Mouse (Mus musculus): Measurements from ENCODE around the gene Grm8. TPM values are rescaled to one million over a fixed set of nuclear protein-coding genes. Genes with fewer than 3 reads are reported as not detected.
A peak's percentile ranks its signal among the peaks of the same experiment; 100 is the strongest.
"Not testable (repeated sequence)": the region's sequence is repeated elsewhere in the genome, so short reads cannot be mapped to it uniquely, and the experiment has no call there.

Grm8 gene
- total RNA-seq, 2 experiments from 2014 or later: 0.21 to 0.43 TPM

GRCm38 (mm10) chr6:27887922-27888321, 247.1 kb downstream of the Grm8 start:
- DNase-seq (ENCODE audit: low spot score): no peak

GRCm38 (mm10) chr6:27885786-27886185, 249.2 kb downstream of the Grm8 start:
- DNase-seq (ENCODE audit: low spot score): no peak

GRCm38 (mm10) chr6:27849644-27850043, 285.3 kb downstream of the Grm8 start:
- DNase-seq (ENCODE audit: low spot score): no peak

GRCm38 (mm10) chr6:27836159-27836558, 298.8 kb downstream of the Grm8 start:
- no peak for DNase-seq (ENCODE audit: low spot score)

- not testable (repeated sequence) for DNase-seq (ENCODE audit: low spot score)
Observed at GRCm38 (mm10) chr6:27819735-27820134, 315.2 kb downstream of the Grm8 start.

GRCm38 (mm10) chr6:27812789-27813188, 322.2 kb downstream of the Grm8 start:
- DNase-seq (ENCODE audit: low spot score): no peak

GRCm38 (mm10) chr6:27809996-27810395, 325.0 kb downstream of the Grm8 start:
- DNase-seq (ENCODE audit: low spot score): no peak

GRCm38 (mm10) chr6:27806741-27807140, 328.2 kb downstream of the Grm8 start:
- no peak for DNase-seq (ENCODE audit: low spot score)

GRCm38 (mm10) chr6:27800881-27801572, 334.0 kb downstream of the Grm8 start:
- no peak for DNase-seq (ENCODE audit: low spot score)

GRCm38 (mm10) chr6:27798735-27799134, 336.2 kb downstream of the Grm8 start:
- no peak for DNase-seq (ENCODE audit: low spot score)

GRCm38 (mm10) chr6:27789566-27789965, 345.4 kb downstream of the Grm8 start:
- DNase-seq (ENCODE audit: low spot score): no peak

GRCm38 (mm10) chr6:27789151-27789550, 345.8 kb downstream of the Grm8 start:
- DNase-seq (ENCODE audit: low spot score): no peak

GRCm38 (mm10) chr6:27782251-27782650, 352.7 kb downstream of the Grm8 start:
- no peak for DNase-seq (ENCODE audit: low spot score)

- DNase-seq (ENCODE audit: low spot score): no peak
Observed at GRCm38 (mm10) chr6:27781371-27781770, 353.6 kb downstream of the Grm8 start.

- no peak for DNase-seq (ENCODE audit: low spot score)
Observed at GRCm38 (mm10) chr6:27775646-27776271, 359.2 kb downstream of the Grm8 start.

- no peak for DNase-seq (ENCODE audit: low spot score)
Observed at GRCm38 (mm10) chr6:27762061-27762460, 372.9 kb downstream of the Grm8 start.

- no peak for DNase-seq (ENCODE audit: low spot score)
Observed at GRCm38 (mm10) chr6:27753290-27753829, 381.6 kb downstream of the Grm8 start.

GRCm38 (mm10) chr6:27746493-27746892, 388.5 kb downstream of the Grm8 start:
- DNase-seq (ENCODE audit: low spot score): no peak

GRCm38 (mm10) chr6:27745693-27746451, 389.1 kb downstream of the Grm8 start:
- DNase-seq (ENCODE audit: low spot score): no peak

GRCm38 (mm10) chr6:27689382-27689781, 445.6 kb downstream of the Grm8 start:
- DNase-seq (ENCODE audit: low spot score): no peak

GRCm38 (mm10) chr6:27661747-27662435, 473.1 kb downstream of the Grm8 start:
- no peak for DNase-seq (ENCODE audit: low spot score)

- DNase-seq (ENCODE audit: low spot score): peak; percentile 18
Observed at GRCm38 (mm10) chr6:27657520-27657919, 477.5 kb downstream of the Grm8 start.

All from gastrocnemius, adult 18-20 months (tissue).